Mouse (Mus musculus): ENCODE measurements around the gene Unc5cl.

The Unc5cl gene

GRCm38 (mm10) chr17:48542733-48543132 lies 88.0 kb downstream of the Unc5cl start:
- DNase-seq (ENCODE audit: low spot score): no peak

- no peak for DNase-seq (ENCODE audit: low spot score)
Observed at GRCm38 (mm10) chr17:48543301-48543765, 88.6 kb downstream of the Unc5cl start.

- no peak for DNase-seq (ENCODE audit: low spot score)
Observed at GRCm38 (mm10) chr17:48544722-48545121, 90.0 kb downstream of the Unc5cl start.

- DNase-seq (ENCODE audit: low spot score): no peak
Observed at GRCm38 (mm10) chr17:48545223-48545943, 90.7 kb downstream of the Unc5cl start.

- DNase-seq (ENCODE audit: low spot score): no peak
Observed at GRCm38 (mm10) chr17:48546036-48546435, 91.3 kb downstream of the Unc5cl start.

GRCm38 (mm10) chr17:48547668-48548067 lies 93.0 kb downstream of the Unc5cl start:
- no peak for DNase-seq (ENCODE audit: low spot score)

GRCm38 (mm10) chr17:48551788-48552531 lies 97.3 kb downstream of the Unc5cl start:
- no peak for DNase-seq (ENCODE audit: low spot score)

GRCm38 (mm10) chr17:48552532-48552915 lies 97.8 kb downstream of the Unc5cl start:
- no peak for DNase-seq (ENCODE audit: low spot score)

GRCm38 (mm10) chr17:48556223-48556962 lies 101.7 kb downstream of the Unc5cl start:
- DNase-seq (ENCODE audit: low spot score): no peak

- no peak for DNase-seq (ENCODE audit: low spot score)
Observed at GRCm38 (mm10) chr17:48557823-48558715, 103.4 kb downstream of the Unc5cl start.

- no peak for DNase-seq (ENCODE audit: low spot score)
Observed at GRCm38 (mm10) chr17:48564931-48565330, 110.2 kb downstream of the Unc5cl start.

- no peak for DNase-seq (ENCODE audit: low spot score)
Observed at GRCm38 (mm10) chr17:48569656-48570055, 115.0 kb downstream of the Unc5cl start.

- no peak for DNase-seq (ENCODE audit: low spot score)
Observed at GRCm38 (mm10) chr17:48581153-48581552, 126.5 kb downstream of the Unc5cl start.

- DNase-seq (ENCODE audit: low spot score): no peak
Observed at GRCm38 (mm10) chr17:48582486-48582990, 127.8 kb downstream of the Unc5cl start.

- no peak for DNase-seq (ENCODE audit: low spot score)
Observed at GRCm38 (mm10) chr17:48583401-48583800, 128.7 kb downstream of the Unc5cl start.

- DNase-seq (ENCODE audit: low spot score): no peak
Observed at GRCm38 (mm10) chr17:48585902-48586359, 131.2 kb downstream of the Unc5cl start.

GRCm38 (mm10) chr17:48588674-48589073 lies 134.0 kb downstream of the Unc5cl start:
- no peak for DNase-seq (ENCODE audit: low spot score)
